Mouse (Mus musculus) lung, embryonic 16.5 days (tissue): ENCODE data around the gene Eva1c. TPM values are rescaled to one million over a fixed set of nuclear protein-coding genes. Genes with fewer than 3 reads are reported as not detected.

Source experiments
- ATAC-seq: fragments of 200-750 bp; cut with Nextera tagmentation; 2 replicates; pipeline ENCODE4 v1.8.0; 2017; ENCODE audit warnings: low read depth, mild to moderate bottlenecking, moderate library complexity
- H3K27ac ChIP-seq: fragments of 300-500 bp; sonication (generic); 2 replicates; pipeline ENCODE4 v1.5.1; 2014; ENCODE audit warnings: mild to moderate bottlenecking, control low read depth, low read length
- H3K27me3 ChIP-seq: fragments of 300-500 bp; sonication (generic); 2 replicates; pipeline ENCODE4 v1.6.1; 2014; ENCODE audit warnings: low read depth, low read length, mixed read lengths; ENCODE audit not compliant: control insufficient read depth, insufficient read depth
- H3K36me3 ChIP-seq: fragments of 300-500 bp; sonication (generic); 2 replicates; pipeline ENCODE4 v1.6.1; 2014; ENCODE audit warnings: low read length; ENCODE audit not compliant: control insufficient read depth, insufficient read depth
- H3K4me1 ChIP-seq: fragments of 300-500 bp; sonication (generic); replicated peaks from 2 replicates; pipeline ENCODE4 v1.6.1; 2014; ENCODE audit warnings: low read length, mixed read lengths; ENCODE audit not compliant: control insufficient read depth, insufficient read depth
- H3K4me2 ChIP-seq: fragments of 300-500 bp; sonication (generic); 2 replicates; pipeline ENCODE4 v1.6.1; 2014; ENCODE audit warnings: low read depth, low read length, control low read depth
- H3K4me3 ChIP-seq: fragments of 300-500 bp; sonication (generic); 2 replicates; pipeline ENCODE4 v1.5.1; 2014; ENCODE audit warnings: mild to moderate bottlenecking, low read length, control low read depth
- H3K9ac ChIP-seq: fragments of 300-500 bp; sonication (generic); 2 replicates; pipeline ENCODE4 v1.6.1; 2014; ENCODE audit warnings: low read length, control low read depth
- H3K9me3 ChIP-seq: fragments of 300-500 bp; sonication (generic); 2 replicates; pipeline ENCODE4 v1.6.1; 2016; ENCODE audit warnings: low read length; ENCODE audit not compliant: control insufficient read depth
- WGBS: fragments of 180-500 bp; shearing (Covaris S2); extraction: QIAGEN DNeasy Blood & Tissue Kit; methylation state at CpG from one replicate; pipeline ENCODE4 v1.1.7; 2014; 5-methylcytosine and 5-hydroxymethylcytosine counted together
- polyA plus RNA-seq: library from polyadenylated mRNA; unstranded; fragments of >200 nt; fragmentation: Nextera tagmentation; extraction: Ambion mirVana; gene quantifications from 2 replicates; pipeline ENCODE4 v1.2.1, GENCODE M21; 2015

Eva1c gene
- polyA plus RNA-seq, 1 experiment from 2014 or later = 4.6 TPM

- Histone ChIP-seq H3K4me1 (no peaks in the 10 kb centered on the region), H3K27me3 (no peaks in the 10 kb centered on the region), H3K9me3 (no peaks in the 10 kb centered on the region), H3K27ac (no peak overlapping the region), H3K36me3 (no peaks in the 10 kb centered on the region), H3K4me3 (no peak overlapping the region), H3K9ac (no peak overlapping the region), H3K4me2 (no peak overlapping the region)
- 77% methylated on average over 17 of the region's 17 CpGs for WGBS
- no peak for ATAC-seq
Observed at GRCm38 (mm10) chr16:90910855-90911533, 84.5 kb downstream of the Eva1c start.

- no peak for ATAC-seq
- no peaks in the 10 kb centered on the region for H3K4me1 ChIP-seq
- H3K4me3 ChIP-seq = no peak overlapping the region
- no peak overlapping the region for H3K27ac ChIP-seq
- 90% methylated on average over 13 of the region's 13 CpGs for WGBS
- no peak overlapping the region for H3K9ac ChIP-seq
- no peaks in the 10 kb centered on the region for H3K9me3 ChIP-seq
- H3K4me2 ChIP-seq = no peak overlapping the region
- no peaks in the 10 kb centered on the region for H3K36me3 ChIP-seq
- no peaks in the 10 kb centered on the region for H3K27me3 ChIP-seq
Observed at GRCm38 (mm10) chr16:90911766-90912165, 85.2 kb downstream of the Eva1c start.

- H3K27me3 ChIP-seq = no peaks in the 10 kb centered on the region
- ATAC-seq = peak; percentile 67
- WGBS = 27% methylated on average over 12 of the region's 12 CpGs
Observed at GRCm38 (mm10) chr16:90916040-90916481, 89.5 kb downstream of the Eva1c start.

GRCm38 (mm10) chr16:90917156-90917555 lies 90.6 kb downstream of the Eva1c start:
- H3K27ac ChIP-seq = no peak overlapping the region
- 72% methylated on average over 8 of the region's 8 CpGs for WGBS

More at GRCm38 (mm10) chr16:90916040-90916481, 89.5 kb downstream of the Eva1c start:
- Histone ChIP-seq H3K27ac (no peak overlapping the region), H3K36me3 (no peaks in the 10 kb centered on the region), H3K9me3 (no peaks in the 10 kb centered on the region), H3K4me2 (no peak overlapping the region), H3K9ac (no peak overlapping the region), H3K4me3 (no peak overlapping the region), H3K4me1 (no peaks in the 10 kb centered on the region)

GRCm38 (mm10) chr16:90921471-90922159 lies 95.1 kb downstream of the Eva1c start:
- Histone ChIP-seq H3K9me3 (no peaks in the 10 kb centered on the region), H3K36me3 (no peaks in the 10 kb centered on the region; the same call in 1 of the 2 replicates), H3K27me3 (no peaks in the 10 kb centered on the region), H3K4me2 (no peak overlapping the region), H3K9ac (no peak overlapping the region), H3K27ac (no peak overlapping the region), H3K4me3 (no peak overlapping the region), H3K4me1 (no peaks in the 10 kb centered on the region)
- peak; percentile 85 for ATAC-seq
- 31% methylated on average over 10 of the region's 10 CpGs for WGBS

More at GRCm38 (mm10) chr16:90917156-90917555, 90.6 kb downstream of the Eva1c start:
- no peaks in the 10 kb centered on the region for H3K36me3 ChIP-seq
- no peaks in the 10 kb centered on the region for H3K4me1 ChIP-seq
- no peaks in the 10 kb centered on the region for H3K27me3 ChIP-seq
- H3K9ac ChIP-seq = no peak overlapping the region
- H3K4me2 ChIP-seq = no peak overlapping the region
- H3K4me3 ChIP-seq = no peak overlapping the region
- no peak for ATAC-seq
- H3K9me3 ChIP-seq = no peaks in the 10 kb centered on the region

GRCm38 (mm10) chr16:90924606-90925370 lies 98.3 kb downstream of the Eva1c start:
- no peaks in the 10 kb centered on the region; the same call in none of the 2 replicates for H3K36me3 ChIP-seq
- H3K4me1 ChIP-seq = no peaks in the 10 kb centered on the region
- peak; percentile 52 for ATAC-seq
- H3K9me3 ChIP-seq = no peaks in the 10 kb centered on the region
- H3K9ac ChIP-seq = no peak overlapping the region
- no peaks in the 10 kb centered on the region for H3K27me3 ChIP-seq
- H3K27ac ChIP-seq = 0 out of 2 replicates have a peak overlapping the region, but pooled peaks have one; percentile 18
- no peak overlapping the region for H3K4me3 ChIP-seq
- no peak overlapping the region for H3K4me2 ChIP-seq
- 75% methylated on average over 13 of the region's 13 CpGs for WGBS

GRCm38 (mm10) chr16:90925461-90925860 lies 98.9 kb downstream of the Eva1c start:
- H3K36me3 ChIP-seq = peaks cover under 1% of the 10 kb centered on the region
- no peaks in the 10 kb centered on the region for H3K4me1 ChIP-seq
- H3K4me3 ChIP-seq = no peak overlapping the region
- peak; percentile 43; the same call in 1 of the 2 replicates for ATAC-seq
- H3K27me3 ChIP-seq = no peaks in the 10 kb centered on the region
- H3K4me2 ChIP-seq = no peak overlapping the region
- no peak overlapping the region for H3K9ac ChIP-seq
- no peak overlapping the region for H3K27ac ChIP-seq
- WGBS = 18% methylated on average over 5 of the region's 5 CpGs
- H3K9me3 ChIP-seq = no peaks in the 10 kb centered on the region

- Histone ChIP-seq H3K27ac (no peak overlapping the region), H3K27me3 (no peaks in the 10 kb centered on the region), H3K4me3 (no peak overlapping the region), H3K9me3 (no peaks in the 10 kb centered on the region), H3K9ac (no peak overlapping the region), H3K4me2 (no peak overlapping the region), H3K4me1 (no peaks in the 10 kb centered on the region), H3K36me3 (peaks cover 2% of the 10 kb centered on the region)
- ATAC-seq = no peak
- WGBS = 72% methylated on average over 4 of the region's 4 CpGs
Observed at GRCm38 (mm10) chr16:90927446-90927845, 100.9 kb downstream of the Eva1c start.
